Mouse (Mus musculus) G1E (cell line): ENCODE results near the gene Rasl11b.

ENCODE experiments used
- CTCF ChIP-seq: IDR thresholded peaks from 2 replicates; pipeline ENCODE4 v1.5.1; 2012; ENCODE audit warnings: low read depth, low read length, inconsistent platforms, mixed read lengths
- GATA1 ChIP-seq: IDR thresholded peaks from 2 replicates; pipeline ENCODE4 v1.6.1; 2012; ENCODE audit warnings: borderline replicate concordance, low read length, inconsistent platforms, mixed read lengths
- GATA2 ChIP-seq: IDR thresholded peaks from 2 replicates; pipeline ENCODE4 v1.6.1; 2012; ENCODE audit warnings: low read depth, low read length, inconsistent platforms, borderline replicate concordance
- POLR2AphosphoS5 ChIP-seq: IDR thresholded peaks from 2 replicates; pipeline ENCODE4 v1.6.1; 2012; ENCODE audit warnings: low read depth, low read length, inconsistent platforms; ENCODE audit not compliant: insufficient replicate concordance
- TAL1 ChIP-seq: conservative IDR thresholded peaks from 2 replicates; pipeline ENCODE4 v1.6.1; 2012; ENCODE audit warnings: low read depth, low read length, inconsistent platforms, mixed read lengths

- TF ChIP-seq CTCF = no peak
- TF ChIP-seq TAL1 = no peak
- no peak for TF ChIP-seq GATA2
- no peak for TF ChIP-seq POLR2AphosphoS5
- no peak for TF ChIP-seq GATA1
Measured at GRCm38 (mm10) chr5:74195614-74196306, 674 bp downstream of the Rasl11b start.
